Mouse (Mus musculus) ES-Bruce4 (cell line): Measurements from ENCODE around the gene Sema4c. TPM values are rescaled to one million over a fixed set of nuclear protein-coding genes. Genes with fewer than 3 reads are reported as not detected.

Experiments used
- H3K27ac ChIP-seq: 2 replicates; pipeline ENCODE4 v1.5.1; 2012; ENCODE audit warnings: low read length, inconsistent platforms; ENCODE audit not compliant: insufficient read depth
- H3K27me3 ChIP-seq: 2 replicates; pipeline ENCODE4 v1.6.1; 2012; ENCODE audit warnings: mild to moderate bottlenecking, low read length, inconsistent platforms; ENCODE audit not compliant: control insufficient read depth, poor library complexity, insufficient read depth, severe bottlenecking
- H3K36me3 ChIP-seq: 2 replicates; pipeline ENCODE4 v1.6.1; 2012; ENCODE audit warnings: inconsistent platforms, mild to moderate bottlenecking, low read length, moderate library complexity; ENCODE audit not compliant: control insufficient read depth, poor library complexity, insufficient read depth, severe bottlenecking
- H3K4me1 ChIP-seq: one replicate; pipeline ENCODE4 v1.8.1; 2011; ENCODE audit warnings: low read length; ENCODE audit not compliant: control insufficient read depth, insufficient read depth
- H3K4me3 ChIP-seq: 2 replicates; pipeline ENCODE4 v1.5.1; 2011; ENCODE audit warnings: low read depth, mild to moderate bottlenecking, low read length
- H3K9ac ChIP-seq: 2 replicates; pipeline ENCODE4 v1.6.1; 2012; ENCODE audit warnings: low read depth, mild to moderate bottlenecking, inconsistent platforms; ENCODE audit not compliant: poor library complexity, severe bottlenecking
- H3K9me3 ChIP-seq: replicated peaks from 2 replicates; pipeline ENCODE4 v1.6.1; 2012; ENCODE audit warnings: mild to moderate bottlenecking, low read length, inconsistent platforms; ENCODE audit not compliant: control insufficient read depth, poor library complexity, insufficient read depth, severe bottlenecking
- CTCF ChIP-seq: IDR thresholded peaks from one replicate; pipeline ENCODE4 v1.8.1; 2011; ENCODE audit warnings: low read depth, low read length
- EP300 ChIP-seq: IDR thresholded peaks from 2 replicates; pipeline ENCODE4 v1.6.1; 2011; ENCODE audit warnings: low read depth, low read length; ENCODE audit not compliant: insufficient read depth
- POLR2A ChIP-seq: IDR thresholded peaks from one replicate; pipeline ENCODE4 v1.8.1; 2011; ENCODE audit warnings: low read length; ENCODE audit not compliant: insufficient read depth
- polyA plus RNA-seq: library from polyadenylated mRNA; stranded (reverse); fragments of >200 nt; gene quantifications from 2 replicates; pipeline ENCODE4 v1.2.4, GENCODE M21; 2011; ENCODE audit warnings: low read depth; ENCODE audit not compliant: missing spikeins, insufficient read depth, insufficient read length

Gene Sema4c
- polyA plus RNA-seq, 1 experiment: 11.2 TPM

DNA sequence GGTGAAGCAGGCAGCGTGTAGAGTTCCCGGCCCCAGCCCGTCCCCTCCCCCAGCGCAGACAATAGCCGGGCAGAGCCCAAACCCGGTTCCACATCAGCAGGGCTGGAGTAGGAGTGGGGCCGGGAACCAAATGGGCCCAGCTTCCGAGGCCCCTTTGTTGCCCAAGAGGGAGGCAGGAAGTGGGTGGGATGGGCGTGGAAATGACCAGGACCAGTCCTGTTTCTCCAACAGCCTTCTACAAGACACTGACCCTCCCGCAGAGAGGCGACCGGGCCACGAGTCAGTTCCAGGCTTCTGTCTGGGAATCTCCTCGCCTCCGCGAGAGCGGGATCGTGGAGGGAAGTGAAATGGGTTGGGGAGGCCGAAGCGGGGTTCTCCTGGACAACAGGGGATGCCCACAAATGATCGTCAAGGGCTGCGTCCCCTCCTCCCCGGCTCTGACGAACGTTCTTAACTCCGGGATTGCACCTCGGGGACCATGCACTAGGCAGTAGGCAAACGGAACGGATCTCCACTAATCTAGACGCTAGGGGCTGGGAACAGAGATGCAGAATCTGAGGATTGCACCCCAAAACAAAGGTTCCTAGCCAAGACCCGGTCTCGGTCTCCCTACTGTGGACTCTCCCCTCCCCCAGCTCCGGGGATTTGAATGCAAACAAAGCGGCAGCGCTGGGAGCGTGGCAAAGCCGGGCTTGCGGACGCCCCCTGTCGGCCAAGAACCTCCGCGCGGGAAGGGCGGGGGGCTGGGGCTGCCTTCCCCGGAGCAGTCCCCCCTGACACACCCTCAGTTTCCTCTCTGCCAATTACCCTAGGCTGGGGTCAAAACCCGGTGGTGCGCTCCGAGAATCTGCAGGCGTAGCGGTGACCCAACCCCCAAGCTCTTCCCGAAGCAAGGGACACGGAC is 1.3 kb downstream of the Sema4c start:
- H3K4me1 ChIP-seq: peaks cover 2% of the 10 kb centered on the region
- H3K9me3 ChIP-seq: no peaks in the 10 kb centered on the region
- no peak for TF ChIP-seq POLR2A
- TF ChIP-seq EP300: peak; percentile 60; the same call in 1 of the 2 replicates
- peak; percentile 60 for TF ChIP-seq CTCF
- no peak overlapping the region for H3K27ac ChIP-seq
- no peaks in the 10 kb centered on the region for H3K36me3 ChIP-seq
- H3K4me3 ChIP-seq: peak overlapping the region; percentile 84
- peak overlapping the region; percentile 67 for H3K9ac ChIP-seq
- no peaks in the 10 kb centered on the region for H3K27me3 ChIP-seq

DNA sequence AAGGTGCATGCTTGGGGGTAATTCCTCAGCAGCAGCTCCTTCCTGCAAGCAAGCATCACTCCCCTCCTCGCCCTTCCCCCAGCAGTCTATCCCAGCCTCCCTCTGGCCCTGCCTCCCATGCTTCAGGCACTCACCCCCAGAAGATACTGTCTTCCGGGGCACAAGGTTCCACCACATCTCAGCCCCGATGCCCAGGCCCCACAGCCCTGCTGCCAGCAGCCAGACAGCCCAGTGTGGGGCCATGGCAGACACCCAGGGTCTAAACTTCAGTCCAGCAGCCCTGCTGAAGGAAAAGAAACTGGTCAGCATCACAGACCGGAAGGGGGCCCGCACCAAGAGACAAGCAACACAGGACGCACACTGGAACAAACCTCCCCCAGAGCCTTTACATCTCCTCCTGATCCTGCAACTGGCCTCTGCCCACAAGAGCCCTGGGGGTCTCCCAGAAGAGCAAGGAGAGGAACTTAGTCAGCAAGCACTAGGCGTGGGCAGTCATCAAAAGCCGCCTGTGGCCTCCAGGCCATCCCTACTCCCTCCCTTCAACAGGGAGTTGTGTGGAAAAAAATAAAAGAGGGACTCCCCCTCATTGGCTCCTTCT is 2.3 kb downstream of the Sema4c start:
- H3K27ac ChIP-seq: no peak overlapping the region
- peak overlapping the region; percentile 67 for H3K9ac ChIP-seq
- no peaks in the 10 kb centered on the region for H3K36me3 ChIP-seq
- TF ChIP-seq POLR2A: no peak
- TF ChIP-seq CTCF: no peak
- TF ChIP-seq EP300: no peak
- H3K4me3 ChIP-seq: peak overlapping the region; percentile 84
- no peaks in the 10 kb centered on the region for H3K9me3 ChIP-seq
- no peaks in the 10 kb centered on the region for H3K27me3 ChIP-seq
- peaks cover 2% of the 10 kb centered on the region for H3K4me1 ChIP-seq

DNA sequence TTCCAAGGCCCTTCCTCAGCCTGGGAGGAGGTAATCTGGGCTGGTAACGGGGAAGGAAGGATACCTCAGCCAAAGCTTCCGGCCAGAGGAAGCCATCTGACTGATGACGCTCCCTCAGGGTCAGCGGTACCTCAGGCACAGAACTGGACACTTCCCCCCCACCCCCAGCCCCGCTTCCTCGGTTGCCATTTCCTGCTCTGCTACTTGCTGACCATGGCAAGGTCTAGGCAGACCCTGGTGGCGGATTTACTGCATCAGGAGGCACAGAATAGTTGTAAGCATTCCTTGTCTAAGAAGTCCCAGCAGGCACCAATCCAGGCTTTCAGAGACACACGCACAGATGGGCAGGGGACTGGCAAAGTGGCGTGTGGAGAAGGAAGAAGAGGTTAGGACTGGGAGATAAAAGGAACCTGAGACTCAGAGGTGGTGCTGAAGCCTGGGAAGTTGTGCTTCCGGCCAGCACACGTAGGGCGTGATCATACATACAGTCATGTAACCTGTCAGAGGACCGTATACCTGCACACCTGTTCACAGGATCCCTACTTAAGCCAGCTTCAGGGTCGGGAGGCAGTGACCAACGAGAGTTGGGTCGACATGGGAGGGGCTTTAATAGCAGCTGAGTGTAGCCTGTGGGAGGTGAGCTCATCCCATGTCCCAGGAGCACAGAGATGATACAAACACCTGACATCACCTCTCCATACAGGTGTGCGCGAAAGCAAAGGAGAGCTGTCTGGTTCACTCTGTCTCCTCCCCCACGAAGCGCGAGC is 3.3 kb downstream of the Sema4c start:
- H3K9ac ChIP-seq: no peak overlapping the region
- no peaks in the 10 kb centered on the region for H3K9me3 ChIP-seq
- H3K27ac ChIP-seq: no peak overlapping the region
- H3K4me3 ChIP-seq: no peak overlapping the region
- TF ChIP-seq CTCF (no peak), POLR2A (no peak), EP300 (no peak)
- H3K36me3 ChIP-seq: no peaks in the 10 kb centered on the region
- peaks cover 2% of the 10 kb centered on the region for H3K4me1 ChIP-seq
- no peaks in the 10 kb centered on the region for H3K27me3 ChIP-seq

DNA sequence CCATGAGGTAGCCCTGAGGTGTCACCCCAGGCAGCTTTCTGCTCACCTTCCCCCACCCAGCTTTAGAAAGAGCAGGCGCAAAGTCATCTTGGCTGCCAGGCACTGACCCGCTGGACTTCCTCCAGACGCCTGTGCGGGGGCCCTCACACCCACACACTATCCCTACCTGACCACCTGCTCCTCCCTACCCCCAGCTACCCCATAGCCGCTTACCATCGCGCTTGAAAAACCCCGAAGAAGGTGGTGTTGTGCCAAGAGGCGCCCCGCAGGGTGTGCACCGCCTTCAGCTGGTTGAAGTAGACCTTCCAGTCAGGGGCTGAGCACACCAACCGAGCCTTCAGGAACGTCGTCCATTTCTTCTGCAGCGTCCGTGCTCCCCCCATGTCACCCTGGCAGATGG is 5.6 kb downstream of the Sema4c start:
- no peaks in the 10 kb centered on the region for H3K36me3 ChIP-seq
- no peak overlapping the region for H3K9ac ChIP-seq
- no peak overlapping the region for H3K27ac ChIP-seq
- peaks cover 2% of the 10 kb centered on the region for H3K4me1 ChIP-seq
- no peak for TF ChIP-seq EP300
- TF ChIP-seq POLR2A: no peak
- TF ChIP-seq CTCF: no peak
- no peak overlapping the region for H3K4me3 ChIP-seq
- H3K9me3 ChIP-seq: no peaks in the 10 kb centered on the region
- no peaks in the 10 kb centered on the region for H3K27me3 ChIP-seq

DNA sequence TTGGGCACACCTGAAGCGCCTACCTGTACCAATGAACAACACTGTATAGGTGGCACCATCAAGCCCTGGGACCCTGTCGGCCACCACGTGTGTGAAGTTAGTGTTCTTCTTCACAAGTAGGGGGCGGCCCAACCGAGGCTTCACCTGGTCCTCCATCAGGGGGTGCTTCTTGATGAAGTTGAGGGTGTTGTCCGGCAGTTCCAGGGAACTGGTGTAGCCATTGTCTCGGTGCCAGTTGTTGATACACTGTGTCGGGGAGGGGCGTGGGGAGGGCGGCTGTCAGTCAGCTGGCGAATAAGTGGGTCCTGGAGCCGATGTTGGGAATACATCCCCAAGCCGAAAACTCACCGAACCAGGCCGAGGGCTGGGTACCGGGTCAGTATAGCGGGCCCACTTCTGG is 6.2 kb downstream of the Sema4c start:
- Histone ChIP-seq H3K4me3 (no peak overlapping the region), H3K9me3 (no peaks in the 10 kb centered on the region), H3K4me1 (peaks cover 2% of the 10 kb centered on the region), H3K27me3 (no peaks in the 10 kb centered on the region), H3K9ac (no peak overlapping the region), H3K27ac (no peak overlapping the region), H3K36me3 (no peaks in the 10 kb centered on the region)
- TF ChIP-seq CTCF (peak; percentile 11), EP300 (no peak), POLR2A (no peak)
